Mouse (Mus musculus) kidney, adult 10 weeks (tissue): ENCODE measurements around the gene Olfr1290. TPM values are rescaled to one million over a fixed set of nuclear protein-coding genes. Genes with fewer than 3 reads are reported as not detected.

Experiments
- polyA plus RNA-seq: library from polyadenylated mRNA; stranded (reverse); fragments of 350-450 nt; fragmentation: Illumina TruSeq; extraction: RNeasy Lipid Tissue Mini Kit (QIAGEN cat#74804); gene quantifications from one replicate; pipeline ENCODE4 v1.2.3, GENCODE M21; 2014; ENCODE audit warnings: low read depth, low replicate concordance

Olfr1290 gene
- not detected for polyA plus RNA-seq

GRCm38 (mm10) chr2:111493729-111494128 lies at the start of gene Olfr1290:
Gene Olfr1290 (minus strand): TSS chr2:111493829.

DNA sequence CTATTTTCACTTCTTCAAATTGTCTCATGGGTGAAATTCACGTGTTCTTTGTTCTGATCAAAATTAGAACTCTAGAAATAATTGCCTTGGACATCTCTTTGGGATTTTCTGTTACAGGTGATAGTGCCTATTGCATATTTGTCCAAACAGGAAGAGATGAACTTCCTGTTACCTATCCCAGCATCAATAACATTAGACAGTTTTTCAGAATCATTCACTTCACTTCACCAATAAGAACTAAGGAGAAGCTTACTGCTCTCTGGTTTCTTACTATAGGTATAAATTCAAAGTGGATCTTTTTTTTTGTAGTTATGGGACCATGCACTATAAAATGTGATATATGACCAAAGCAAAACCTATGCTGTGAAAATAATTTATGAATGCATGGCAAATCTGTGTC lies 46.6 kb upstream of the Olfr1290 start, which contains the start of gene Olfr1294:
Gene Olfr1294 (minus strand): TSS at position 101 of the 400 bp plus-strand sequence.

DNA sequence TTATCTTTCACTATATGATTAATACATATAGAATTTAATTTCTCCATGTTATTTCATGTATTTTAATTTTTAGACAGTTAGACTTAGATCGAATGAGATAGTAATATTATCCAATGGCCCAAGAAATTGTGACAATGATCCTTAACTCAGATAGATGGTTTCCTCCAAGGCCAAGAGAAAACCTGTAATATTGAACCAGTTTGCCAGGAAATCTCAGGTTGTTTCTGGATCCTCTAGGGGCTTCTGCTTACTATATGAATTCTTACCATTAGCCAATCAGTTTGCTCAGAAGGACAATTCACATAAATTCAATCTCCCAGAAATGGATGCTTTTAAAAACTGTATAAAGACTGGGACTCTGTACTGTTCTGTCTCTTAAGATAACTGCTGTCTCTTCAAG lies 31.3 kb upstream of the Olfr1290 start, which contains the start of gene Olfr1293-ps:
Gene Olfr1293-ps (plus strand): TSS at position 301 of the 400 bp plus-strand sequence.

DNA sequence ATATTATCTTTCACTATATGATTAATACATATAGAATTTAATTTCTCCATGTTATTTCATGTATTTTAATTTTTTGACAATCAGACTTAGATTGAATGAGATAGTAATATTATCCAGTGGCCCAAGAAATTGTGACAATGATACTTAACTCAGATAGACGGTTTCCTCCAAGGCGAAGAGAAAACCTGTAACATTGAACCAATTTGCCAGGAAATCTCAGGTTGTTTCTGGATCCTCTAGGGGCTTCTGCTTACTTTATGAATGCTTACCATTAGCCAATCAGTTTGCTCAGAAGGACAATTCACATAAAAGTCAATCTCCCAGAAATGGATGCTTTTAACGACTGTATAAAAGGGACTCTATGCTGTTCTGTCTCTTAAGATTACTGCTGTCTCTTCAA lies 3.3 kb upstream of the Olfr1290 start, which contains the start of gene Olfr1291-ps1:
Gene Olfr1291-ps1 (plus strand): TSS at position 301 of the 400 bp plus-strand sequence.

GRCm38 (mm10) chr2:111480519-111480918 lies 13.1 kb downstream of the Olfr1290 start, which contains the start of gene Olfr1289:
Gene Olfr1289 (plus strand): TSS chr2:111480819.

DNA sequence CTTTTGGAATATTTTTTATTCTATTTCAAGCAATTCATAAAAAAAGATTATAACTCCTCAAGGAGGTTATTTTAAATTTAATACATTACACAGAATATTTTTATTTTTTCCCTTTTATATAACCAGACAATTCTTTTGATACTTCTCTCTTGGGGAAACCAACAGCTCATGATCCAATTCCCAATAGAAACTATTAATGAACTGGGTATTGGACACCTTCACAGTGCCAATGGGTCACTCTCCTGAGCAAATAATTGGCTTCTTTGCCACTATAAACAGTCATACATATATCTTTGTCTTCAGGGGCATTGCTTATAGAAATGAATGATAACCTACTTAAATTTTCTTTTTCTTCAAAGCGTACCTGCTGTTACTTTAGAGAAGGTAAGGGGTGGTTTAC lies 19.8 kb downstream of the Olfr1290 start, which contains the start of gene Olfr1288:
Gene Olfr1288 (plus strand): TSS at position 301 of the 400 bp plus-strand sequence.

DNA sequence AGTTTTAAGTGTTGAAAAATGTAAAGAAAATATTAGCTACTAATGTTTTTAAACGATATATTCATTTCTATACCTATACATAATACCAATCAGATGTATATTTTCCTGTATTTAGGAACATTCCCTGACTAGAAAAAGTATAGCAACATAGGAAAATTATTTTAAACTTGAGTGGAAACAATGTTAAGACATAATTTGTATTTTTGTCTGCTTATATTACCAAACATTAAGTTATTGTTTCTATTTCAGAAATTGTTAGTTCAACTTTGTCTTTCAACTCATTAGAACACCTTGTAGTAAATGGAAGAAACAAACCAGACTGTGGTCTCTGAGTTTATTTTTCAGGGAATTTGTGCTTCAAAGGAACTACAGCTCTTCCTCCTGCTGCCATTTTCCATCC lies 44.8 kb downstream of the Olfr1290 start, which contains the start of gene Olfr1287:
Gene Olfr1287 (plus strand): TSS at position 301 of the 400 bp plus-strand sequence.

Other genes with a start within 250 kb of the Olfr1290 start
- gene Olfr1276, start 239.3 kb downstream of the Olfr1290 start, polyA plus RNA-seq = not detected
- not detected for gene Olfr1277, start 219.7 kb downstream of the Olfr1290 start, polyA plus RNA-seq
- not detected for gene Olfr1278, start 203.7 kb downstream of the Olfr1290 start, polyA plus RNA-seq
- not detected for gene Olfr1279, start 193.2 kb downstream of the Olfr1290 start, polyA plus RNA-seq
- not detected for gene Olfr1280, start 179.8 kb downstream of the Olfr1290 start, polyA plus RNA-seq
- gene Olfr1281, start 167.3 kb downstream of the Olfr1290 start, polyA plus RNA-seq = not detected
- gene Olfr1282, start 157.8 kb downstream of the Olfr1290 start, polyA plus RNA-seq = not detected
- gene Olfr1283, start 127.0 kb downstream of the Olfr1290 start, polyA plus RNA-seq = not detected
- not detected for gene Olfr1284, start 118.3 kb downstream of the Olfr1290 start, polyA plus RNA-seq
- gene Olfr1286, start 70.7 kb downstream of the Olfr1290 start, polyA plus RNA-seq = not detected
- gene Olfr1287, start 44.7 kb downstream of the Olfr1290 start, polyA plus RNA-seq = not detected
- not detected for gene Olfr1288, start 19.7 kb downstream of the Olfr1290 start, polyA plus RNA-seq
- gene Olfr1289, start 13.0 kb downstream of the Olfr1290 start, polyA plus RNA-seq = not detected
- gene Olfr1291-ps1, start 3.4 kb upstream of the Olfr1290 start, polyA plus RNA-seq = not detected
- gene Olfr1293-ps, start 31.4 kb upstream of the Olfr1290 start, polyA plus RNA-seq = not detected
- not detected for gene Olfr1294, start 46.5 kb upstream of the Olfr1290 start, polyA plus RNA-seq
- gene Olfr1295, start 75.9 kb upstream of the Olfr1290 start, polyA plus RNA-seq = not detected
- not detected for gene Olfr1297, start 132.7 kb upstream of the Olfr1290 start, polyA plus RNA-seq
- gene Olfr1298, start 155.4 kb upstream of the Olfr1290 start, polyA plus RNA-seq = not detected
- gene Olfr1299, start 167.6 kb upstream of the Olfr1290 start, polyA plus RNA-seq = not detected